Mouse (Mus musculus) hindlimb bud, embryonic 11.5 days (tissue): ENCODE data around the gene Tnpo1.
"Not testable (repeated sequence)": the region's sequence is repeated elsewhere in the genome, so short reads cannot be mapped to it uniquely, and the experiment has no call there.

Source experiments
- DNase-seq: peaks from one replicate; pipeline ENCODE4 v3.0.0-alpha.2; 2012; ENCODE audit warnings: low read depth, low spot score; ENCODE audit errors: extremely low spot score

Gene Tnpo1

DNA sequence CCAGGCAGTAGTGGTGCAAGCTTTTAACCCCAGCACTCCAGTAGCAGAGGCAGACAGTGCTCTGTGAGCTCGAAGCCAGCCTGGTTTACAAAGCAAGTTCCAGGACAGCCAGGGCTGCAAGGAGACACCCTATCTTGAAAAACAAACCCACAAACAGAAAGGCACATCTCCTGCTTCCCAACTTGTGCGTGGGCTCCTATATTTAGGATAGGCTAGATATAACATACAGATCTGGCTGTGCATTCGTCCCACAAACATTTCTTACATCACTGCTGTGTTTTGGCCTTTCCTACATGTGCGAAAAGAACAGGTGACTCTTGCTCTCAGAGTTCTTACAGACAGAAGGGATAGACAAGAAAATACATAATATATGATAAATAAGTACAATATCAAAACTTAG lies 100.6 kb downstream of the Tnpo1 start:
- no peak for DNase-seq

DNA sequence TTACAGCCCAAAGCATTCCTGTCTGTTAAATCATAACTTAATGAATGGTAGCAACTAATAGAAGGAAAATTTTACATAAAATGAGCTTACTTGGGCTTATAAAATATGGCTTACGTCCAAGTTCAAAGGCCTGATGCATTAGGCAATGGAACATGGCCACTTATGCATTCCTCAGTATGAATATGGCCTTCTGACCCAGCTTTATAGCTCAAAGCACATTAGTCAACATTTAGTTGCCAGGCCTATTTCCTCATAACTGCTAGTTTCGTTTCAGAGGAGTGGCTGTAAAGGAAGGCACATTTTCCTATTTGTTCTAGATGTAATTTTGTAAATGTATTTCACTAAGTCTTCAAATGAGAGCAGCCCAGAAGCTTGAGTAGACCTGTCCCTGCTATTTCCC lies 107.1 kb downstream of the Tnpo1 start:
- no peak for DNase-seq

- DNase-seq = no peak
These were observed 108.0 kb downstream of the Tnpo1 start for GRCm38 (mm10) chr13:98818205-98818604.

- DNase-seq = no peak
These were observed 108.4 kb downstream of the Tnpo1 start for GRCm38 (mm10) chr13:98817766-98818165.

DNA sequence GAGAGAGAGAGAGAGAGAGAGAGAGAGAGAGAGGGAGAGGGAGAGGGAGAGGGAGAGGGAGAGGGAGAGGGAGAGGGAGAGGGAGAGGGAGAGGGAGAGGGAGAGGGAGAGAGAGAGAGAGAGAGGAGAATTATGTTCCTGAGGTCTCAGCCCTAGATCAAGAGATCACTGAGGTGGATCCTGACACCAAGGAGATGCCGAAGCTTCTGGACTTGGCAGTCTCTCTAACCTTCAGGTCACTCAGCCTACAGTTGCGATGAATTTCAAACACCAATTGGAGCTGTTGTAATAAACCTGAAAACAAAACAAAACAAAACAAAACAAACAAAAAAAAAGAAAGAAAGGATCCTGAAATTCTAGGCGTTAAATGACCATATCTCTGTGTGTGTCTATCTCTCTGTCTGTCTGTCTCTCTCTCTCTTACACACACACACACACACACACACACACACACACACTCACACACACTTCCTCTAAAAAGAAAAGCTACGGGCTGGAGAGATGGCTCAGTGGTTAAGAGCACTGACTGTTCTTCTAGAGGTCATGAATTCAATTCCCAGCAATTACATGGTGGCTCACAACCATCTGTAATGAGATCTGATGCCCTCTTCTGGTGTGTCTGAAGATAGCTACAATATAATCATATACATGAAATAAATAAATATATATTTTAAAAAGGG lies 109.1 kb downstream of the Tnpo1 start:
- DNase-seq = not testable (repeated sequence)

DNA sequence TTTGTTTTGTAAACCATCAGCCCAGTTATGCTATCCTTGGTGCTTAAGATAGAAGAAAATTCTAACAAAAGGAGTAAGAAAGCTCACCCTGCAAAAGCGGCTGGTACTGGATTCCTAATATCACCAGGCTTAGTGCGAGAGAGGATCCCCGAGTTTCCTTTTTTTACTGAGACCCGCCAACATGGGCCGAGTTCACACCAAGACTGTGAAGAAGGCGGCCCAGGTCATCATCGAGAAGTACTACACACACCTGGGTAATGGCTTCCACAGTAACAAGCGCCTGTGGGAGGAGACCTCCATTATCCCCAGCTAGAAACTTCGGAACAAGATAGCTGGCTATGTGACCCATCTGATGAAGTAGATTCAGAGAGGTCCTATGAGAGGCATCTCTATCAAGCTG lies 109.6 kb downstream of the Tnpo1 start:
- no peak for DNase-seq

GRCm38 (mm10) chr13:98815147-98815785 lies 110.9 kb downstream of the Tnpo1 start, which contains the start of gene Fcho2:
Gene Fcho2 (minus strand): TSS chr13:98815449.
- peak; percentile 93 for DNase-seq

GRCm38 (mm10) chr13:98814275-98815040 lies 111.7 kb downstream of the Tnpo1 start:
- DNase-seq = no peak

DNA sequence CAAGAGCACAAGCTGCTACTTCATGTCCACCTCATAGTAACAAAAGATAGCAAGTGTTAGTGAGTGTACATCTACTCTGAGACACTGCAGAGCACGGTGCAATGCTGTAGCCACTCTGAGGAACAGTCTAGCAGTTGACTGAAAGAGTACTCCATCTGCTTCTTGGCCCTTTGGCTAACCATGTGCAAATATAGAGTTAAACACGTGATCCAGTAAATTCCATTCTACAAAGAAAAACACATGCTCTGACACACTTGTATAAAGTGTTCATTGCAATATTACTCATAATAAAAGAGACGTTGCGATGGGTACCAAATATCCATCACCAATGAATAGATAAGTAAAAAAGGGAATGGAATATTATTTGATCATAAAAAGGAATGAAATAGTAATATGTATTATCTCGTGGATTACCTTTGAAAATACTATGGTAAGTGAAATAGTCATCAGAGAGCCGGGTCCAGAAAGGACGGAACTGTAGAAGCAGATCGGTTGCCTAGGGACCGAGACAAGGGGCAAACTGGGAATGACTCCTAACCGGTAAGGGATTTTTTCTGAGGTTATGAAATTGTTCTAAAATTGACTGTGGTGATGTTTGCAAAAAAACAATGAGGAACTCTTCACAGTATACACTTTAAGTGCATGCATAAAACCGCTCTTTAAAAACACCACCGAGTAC lies 112.4 kb downstream of the Tnpo1 start:
- DNase-seq = no peak

DNA sequence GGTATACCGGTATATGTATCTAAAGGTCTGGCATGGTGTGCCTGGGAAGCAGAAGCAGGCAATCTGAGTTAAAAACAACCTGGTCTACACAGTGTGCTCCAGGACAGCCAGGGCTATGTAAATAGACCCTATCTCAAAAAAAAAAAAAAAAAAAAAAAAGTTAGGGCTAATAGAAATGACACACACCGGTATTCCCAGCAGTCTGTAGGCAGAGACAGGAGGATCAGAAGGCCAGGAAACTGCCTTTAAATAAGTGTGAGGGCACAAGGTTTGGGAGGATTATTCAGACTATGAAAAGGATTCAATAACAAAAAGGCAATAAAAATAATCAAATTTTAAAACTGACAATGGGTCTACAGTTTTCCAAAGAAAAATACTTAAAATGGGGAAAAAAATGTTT lies 113.0 kb downstream of the Tnpo1 start:
- DNase-seq = no peak

DNA sequence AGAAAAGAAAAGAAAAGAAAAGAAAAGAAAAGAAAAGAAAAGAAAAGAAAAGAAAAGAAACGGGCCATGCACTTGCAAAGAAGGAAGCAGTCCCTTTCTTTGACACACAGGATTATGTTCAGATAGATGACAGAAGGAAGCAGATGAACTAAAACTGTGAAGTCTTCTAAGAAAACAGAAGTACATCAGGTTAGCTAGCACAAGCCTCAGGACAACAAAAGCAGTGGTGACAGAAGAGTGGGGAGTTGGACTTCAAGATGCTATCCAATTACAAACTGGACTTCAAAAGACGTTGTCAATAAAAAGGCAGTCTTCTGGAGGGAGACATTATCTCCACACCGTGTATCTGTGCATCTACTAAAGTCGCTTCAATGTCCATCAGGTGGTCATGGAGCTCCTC lies 113.9 kb downstream of the Tnpo1 start:
- DNase-seq = no peak

GRCm38 (mm10) chr13:98810143-98810542 lies 116.0 kb downstream of the Tnpo1 start:
- DNase-seq = no peak

GRCm38 (mm10) chr13:98809087-98809486 lies 117.1 kb downstream of the Tnpo1 start:
- DNase-seq = no peak

- DNase-seq = no peak
These were observed 121.7 kb downstream of the Tnpo1 start for GRCm38 (mm10) chr13:98804480-98804879.

DNA sequence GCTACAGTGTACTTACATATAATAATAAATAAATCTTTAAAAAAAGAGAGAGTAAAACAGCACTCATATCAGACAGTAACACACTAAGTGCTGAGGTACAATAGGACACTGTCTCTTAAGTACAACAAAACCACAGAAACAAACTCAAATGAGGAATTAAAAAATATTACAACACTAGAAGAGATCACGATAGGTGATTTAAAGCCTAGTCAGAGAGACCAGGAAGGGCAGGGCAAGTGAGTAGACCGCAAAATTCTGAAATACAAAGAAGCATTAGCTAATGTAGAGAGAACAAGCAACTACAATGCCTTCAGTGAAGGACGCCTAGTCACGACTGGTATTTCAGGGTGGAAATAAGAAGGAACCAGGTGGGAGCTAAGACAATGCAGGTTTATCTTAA lies 122.5 kb downstream of the Tnpo1 start:
- no peak for DNase-seq

- no peak for DNase-seq
These were observed 123.2 kb downstream of the Tnpo1 start for GRCm38 (mm10) chr13:98802957-98803356.

GRCm38 (mm10) chr13:98795511-98795910 lies 130.7 kb downstream of the Tnpo1 start:
- DNase-seq = no peak

DNA sequence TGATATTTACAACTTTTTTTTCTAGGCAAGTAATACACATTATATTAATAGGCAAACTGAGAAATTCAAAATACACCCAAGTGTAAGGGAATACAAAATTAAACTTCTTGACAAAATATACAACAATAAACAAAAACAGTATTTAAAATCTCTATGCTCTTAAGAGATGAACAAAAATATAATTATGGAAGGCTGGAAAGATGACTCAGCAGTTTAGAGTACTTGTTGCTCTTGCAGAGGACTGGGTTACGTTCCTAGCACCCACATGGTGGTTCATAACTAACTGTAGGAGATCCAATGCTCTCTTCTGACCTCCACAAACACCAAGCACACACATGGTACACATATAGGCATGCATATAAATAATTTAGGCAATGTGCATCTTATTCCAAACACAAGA lies 133.3 kb downstream of the Tnpo1 start:
- DNase-seq = no peak

DNA sequence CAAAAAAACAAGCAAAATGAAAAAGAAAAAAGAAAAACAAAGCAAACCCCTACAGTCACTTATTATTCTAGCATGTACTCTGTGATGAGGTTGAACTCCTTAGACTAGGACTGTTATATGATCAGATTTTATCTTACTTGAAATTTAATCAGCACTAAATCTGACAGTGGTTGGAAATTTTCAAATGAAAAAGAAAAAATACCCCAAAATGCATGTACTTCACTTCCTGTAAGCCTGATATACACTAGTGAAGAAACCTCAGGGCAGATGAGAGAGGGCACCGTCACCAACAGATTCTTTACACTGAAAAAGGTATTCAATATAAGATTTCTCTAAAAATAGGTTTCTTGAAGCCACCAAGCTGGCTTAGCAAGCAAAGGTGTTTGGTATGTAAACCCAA lies 134.5 kb downstream of the Tnpo1 start:
- DNase-seq = no peak
